Mouse (Mus musculus) hindbrain, embryonic 12.5 days (tissue): ENCODE measurements around the gene Slc4a2. TPM values are rescaled to one million over a fixed set of nuclear protein-coding genes. Genes with fewer than 3 reads are reported as not detected.

Source experiments
- ATAC-seq: fragments of 200-750 bp; cut with Nextera tagmentation; 2 replicates; pipeline ENCODE4 v1.8.0; 2017; ENCODE audit warnings: moderate TSS enrichment; ENCODE audit not compliant: low FRiP score
- H3K27ac ChIP-seq: fragments of 300-500 bp; sonication (generic); 2 replicates; pipeline ENCODE4 v1.5.1; 2016; ENCODE audit warnings: mild to moderate bottlenecking
- H3K27me3 ChIP-seq: fragments of 300-500 bp; sonication (generic); 2 replicates; pipeline ENCODE4 v1.6.1; 2016; ENCODE audit warnings: mild to moderate bottlenecking
- H3K36me3 ChIP-seq: fragments of 300-500 bp; sonication (generic); 2 replicates; pipeline ENCODE4 v1.6.1; 2016; ENCODE audit warnings: mild to moderate bottlenecking
- H3K4me1 ChIP-seq: fragments of 300-500 bp; sonication (generic); 2 replicates; pipeline ENCODE4 v1.6.1; 2016
- H3K4me2 ChIP-seq: fragments of 300-500 bp; sonication (generic); replicated peaks from 2 replicates; pipeline ENCODE4 v1.6.1; 2016; ENCODE audit warnings: mild to moderate bottlenecking
- H3K4me3 ChIP-seq: fragments of 300-500 bp; sonication (generic); 2 replicates; pipeline ENCODE4 v1.5.1; 2016; ENCODE audit warnings: mild to moderate bottlenecking
- H3K9ac ChIP-seq: fragments of 300-500 bp; sonication (generic); 2 replicates; pipeline ENCODE4 v1.6.1; 2016; ENCODE audit warnings: mild to moderate bottlenecking, moderate library complexity
- H3K9me3 ChIP-seq: fragments of 300-500 bp; sonication (generic); replicated peaks from 2 replicates; pipeline ENCODE4 v1.6.1; 2016; ENCODE audit warnings: mild to moderate bottlenecking
- WGBS: fragments of 180-500 bp; shearing (Covaris S2); methylation state at CpG from one replicate; pipeline ENCODE4 v1.1.7; 2016; 5-methylcytosine and 5-hydroxymethylcytosine counted together
- polyA plus RNA-seq: library from polyadenylated mRNA; unstranded; fragments of >200 nt; fragmentation: Nextera tagmentation; extraction: Ambion mirVana; gene quantifications from 2 replicates; pipeline ENCODE4 v1.2.1, GENCODE M21; 2016

Gene Slc4a2
- polyA plus RNA-seq, 1 experiment from 2014 or later: 38.1 TPM

DNA sequence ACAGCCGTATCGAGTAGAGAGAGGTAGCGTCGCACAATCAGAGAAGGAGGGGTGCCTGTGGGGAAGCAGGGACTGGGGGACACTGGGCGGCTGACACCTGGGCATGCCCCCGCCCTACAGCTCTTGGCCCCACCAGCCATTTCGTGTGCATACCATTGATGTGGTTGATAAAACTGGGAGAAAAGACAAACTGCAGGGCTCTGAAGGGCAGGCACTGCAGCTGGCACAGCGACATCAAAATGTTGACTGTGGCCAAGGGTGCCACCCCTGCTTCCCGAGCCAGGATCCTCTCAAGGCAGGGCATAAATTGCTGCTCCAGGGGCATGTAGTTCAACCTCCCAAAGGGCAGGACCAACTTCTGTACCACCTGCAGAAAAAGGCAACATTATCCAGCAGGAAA, 18.4 kb downstream of the Slc4a2 start:
- peaks cover 45% of the 10 kb centered on the region for H3K36me3 ChIP-seq
- WGBS: 88% methylated on average over 9 of the region's 9 CpGs
- H3K9ac ChIP-seq: no peak overlapping the region
- no peak overlapping the region for H3K27ac ChIP-seq
- peaks cover 25% of the 10 kb centered on the region for H3K4me1 ChIP-seq
- no peak overlapping the region for H3K4me2 ChIP-seq
- ATAC-seq: no peak
- H3K27me3 ChIP-seq: no peaks in the 10 kb centered on the region
- no peaks in the 10 kb centered on the region for H3K9me3 ChIP-seq
- no peak overlapping the region for H3K4me3 ChIP-seq

DNA sequence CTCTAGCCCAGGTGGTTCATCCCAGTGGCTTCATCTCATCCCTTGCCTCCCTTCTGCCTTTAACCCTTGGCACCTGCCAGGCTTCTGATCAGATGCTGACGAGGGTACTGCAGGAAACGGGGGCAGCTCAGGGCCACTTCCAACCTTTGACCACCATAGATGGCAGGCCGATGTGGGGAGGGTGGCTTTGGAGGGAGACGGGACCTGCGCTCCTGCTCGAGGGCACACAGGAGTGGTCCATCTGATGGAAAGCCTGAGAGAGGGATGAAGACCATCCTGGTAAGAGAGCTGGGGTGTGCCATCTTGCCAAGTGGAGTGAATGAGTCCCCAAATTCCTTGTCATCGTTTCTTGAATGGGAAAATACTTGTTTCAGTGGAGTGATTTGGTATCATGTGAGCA, 19.6 kb downstream of the Slc4a2 start:
- H3K27me3 ChIP-seq: no peaks in the 10 kb centered on the region
- H3K27ac ChIP-seq: no peak overlapping the region
- 92% methylated on average over 7 of the region's 7 CpGs for WGBS
- no peak for ATAC-seq
- no peak overlapping the region for H3K9ac ChIP-seq
- peaks cover 45% of the 10 kb centered on the region for H3K36me3 ChIP-seq
- no peak overlapping the region for H3K4me2 ChIP-seq
- H3K4me1 ChIP-seq: peaks cover 34% of the 10 kb centered on the region
- no peaks in the 10 kb centered on the region for H3K9me3 ChIP-seq
- H3K4me3 ChIP-seq: no peak overlapping the region

DNA sequence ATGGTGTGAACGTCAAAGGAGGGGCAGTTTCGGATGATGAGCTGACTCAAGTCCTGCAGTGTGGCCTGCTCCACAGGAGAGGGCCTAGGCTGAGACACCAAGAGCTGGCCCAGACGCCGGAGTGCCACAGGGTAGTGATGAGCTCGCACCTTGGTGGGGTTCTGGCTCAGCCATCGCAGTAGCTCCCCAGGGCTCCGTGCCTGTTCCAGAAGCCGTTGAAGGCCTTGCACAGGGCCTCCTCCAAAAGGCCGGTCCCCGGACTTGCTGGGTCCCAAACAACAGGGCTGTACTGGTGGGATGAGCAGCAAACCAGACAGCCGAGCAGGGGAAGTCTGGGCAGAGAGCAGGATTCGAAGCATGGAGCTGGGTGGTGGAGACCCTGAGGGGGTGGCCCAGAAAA, 20.3 kb downstream of the Slc4a2 start:
- 79% methylated on average over 12 of the region's 12 CpGs for WGBS
- H3K9me3 ChIP-seq: no peaks in the 10 kb centered on the region
- peak overlapping the region; percentile 84 for H3K4me3 ChIP-seq
- H3K36me3 ChIP-seq: peaks cover 39% of the 10 kb centered on the region
- no peak overlapping the region for H3K27ac ChIP-seq
- peak overlapping the region; percentile 94 for H3K9ac ChIP-seq
- H3K27me3 ChIP-seq: no peaks in the 10 kb centered on the region
- peak overlapping the region; percentile 96 for H3K4me2 ChIP-seq
- ATAC-seq: no peak
- H3K4me1 ChIP-seq: peaks cover 34% of the 10 kb centered on the region

GRCm38 (mm10) chr5:24444746-24445427, 21.2 kb downstream of the Slc4a2 start, which contains the start of gene Fastk:
Gene Fastk, minus strand, starts transcription at chr5:24445287.
- peak within 1 kb of the TSS; percentile 94 for H3K9ac ChIP-seq
- no peaks in the 10 kb centered on the region for H3K9me3 ChIP-seq
- peak within 1 kb of the TSS; percentile 88 for H3K27ac ChIP-seq
- peaks cover 34% of the 10 kb centered on the region for H3K4me1 ChIP-seq
- H3K4me2 ChIP-seq: peak within 1 kb of the TSS; percentile 96
- peak; percentile 82 for ATAC-seq
- peaks cover 30% of the 10 kb centered on the region for H3K36me3 ChIP-seq
- no peaks in the 10 kb centered on the region for H3K27me3 ChIP-seq
- WGBS: under 1% methylated on average over 60 of the region's 60 CpGs
- H3K4me3 ChIP-seq: peak within 1 kb of the TSS; percentile 84

DNA sequence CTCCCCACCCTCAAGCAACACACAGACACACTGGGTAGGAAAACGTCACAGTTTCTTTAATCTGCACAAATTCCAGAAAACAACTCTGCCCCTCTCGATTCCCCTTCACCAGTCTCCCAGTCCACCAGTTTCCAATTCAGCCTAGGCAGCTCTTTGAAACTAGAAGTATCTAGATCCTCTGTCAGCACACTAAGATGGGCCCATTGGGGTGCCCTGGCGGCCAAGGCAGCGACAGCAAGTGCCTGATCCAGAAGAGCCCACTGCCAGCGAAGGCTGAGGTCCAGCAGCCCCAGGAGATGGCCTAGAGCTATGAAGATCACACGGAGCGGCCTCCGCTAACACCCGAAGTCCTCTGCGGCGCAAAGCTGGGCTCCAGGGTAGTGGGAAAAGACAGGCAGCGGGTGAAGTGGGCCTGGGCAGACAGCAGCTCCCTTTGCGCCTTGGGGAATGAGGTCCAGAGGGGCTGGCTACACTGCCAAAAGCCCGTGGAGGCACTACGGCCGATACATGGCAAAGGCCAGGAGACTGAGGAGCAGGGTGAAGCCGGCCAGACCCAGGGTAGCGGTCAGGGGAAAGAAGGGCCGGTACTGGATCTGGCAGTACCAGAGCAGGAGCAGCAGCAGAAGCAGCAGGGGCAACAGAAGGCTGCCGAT, 21.9 kb downstream of the Slc4a2 start:
- WGBS: 55% methylated on average over 20 of the region's 20 CpGs
- Histone ChIP-seq H3K4me2 (peak overlapping the region; percentile 96), H3K27ac (peak overlapping the region; percentile 88), H3K27me3 (0 out of 2 replicates have a peak, but pooled peaks cover 3% of the 10 kb centered on the region), H3K9ac (peak overlapping the region; percentile 94), H3K4me1 (peaks cover 34% of the 10 kb centered on the region), H3K36me3 (peaks cover 24% of the 10 kb centered on the region), H3K4me3 (peak overlapping the region; percentile 84), H3K9me3 (no peaks in the 10 kb centered on the region)
- no peak for ATAC-seq

- 92% methylated on average over 7 of the region's 7 CpGs for WGBS
- no peak for ATAC-seq
- Histone ChIP-seq H3K9ac (no peak overlapping the region), H3K36me3 (peaks cover 13% of the 10 kb centered on the region), H3K4me1 (peaks cover 39% of the 10 kb centered on the region), H3K9me3 (no peaks in the 10 kb centered on the region), H3K4me3 (peak overlapping the region; percentile 54; the same call in 1 of the 2 replicates), H3K27ac (no peak overlapping the region; the same call in 1 of the 2 replicates), H3K27me3 (0 out of 2 replicates have a peak, but pooled peaks cover 3% of the 10 kb centered on the region), H3K4me2 (peak overlapping the region; percentile 78)
Measured at GRCm38 (mm10) chr5:24446630-24447029, 23.0 kb downstream of the Slc4a2 start.

GRCm38 (mm10) chr5:24447624-24448298, 24.1 kb downstream of the Slc4a2 start, which contains the start of gene Tmub1:
Gene Tmub1, minus strand, starts transcription at chr5:24447854.
- peak within 1 kb of the TSS; percentile 78 for H3K4me2 ChIP-seq
- 2% methylated on average over 34 of the region's 34 CpGs for WGBS
- peaks cover 5% of the 10 kb centered on the region for H3K36me3 ChIP-seq
- peak within 1 kb of the TSS; percentile 54 for H3K4me3 ChIP-seq
- H3K9ac ChIP-seq: peak within 1 kb of the TSS; percentile 70
- H3K27me3 ChIP-seq: 0 out of 2 replicates have a peak, but pooled peaks cover 3% of the 10 kb centered on the region
- H3K9me3 ChIP-seq: no peaks in the 10 kb centered on the region
- peak within 1 kb of the TSS; percentile 53 for H3K27ac ChIP-seq
- peaks cover 40% of the 10 kb centered on the region for H3K4me1 ChIP-seq
- peak; percentile 43 for ATAC-seq

DNA sequence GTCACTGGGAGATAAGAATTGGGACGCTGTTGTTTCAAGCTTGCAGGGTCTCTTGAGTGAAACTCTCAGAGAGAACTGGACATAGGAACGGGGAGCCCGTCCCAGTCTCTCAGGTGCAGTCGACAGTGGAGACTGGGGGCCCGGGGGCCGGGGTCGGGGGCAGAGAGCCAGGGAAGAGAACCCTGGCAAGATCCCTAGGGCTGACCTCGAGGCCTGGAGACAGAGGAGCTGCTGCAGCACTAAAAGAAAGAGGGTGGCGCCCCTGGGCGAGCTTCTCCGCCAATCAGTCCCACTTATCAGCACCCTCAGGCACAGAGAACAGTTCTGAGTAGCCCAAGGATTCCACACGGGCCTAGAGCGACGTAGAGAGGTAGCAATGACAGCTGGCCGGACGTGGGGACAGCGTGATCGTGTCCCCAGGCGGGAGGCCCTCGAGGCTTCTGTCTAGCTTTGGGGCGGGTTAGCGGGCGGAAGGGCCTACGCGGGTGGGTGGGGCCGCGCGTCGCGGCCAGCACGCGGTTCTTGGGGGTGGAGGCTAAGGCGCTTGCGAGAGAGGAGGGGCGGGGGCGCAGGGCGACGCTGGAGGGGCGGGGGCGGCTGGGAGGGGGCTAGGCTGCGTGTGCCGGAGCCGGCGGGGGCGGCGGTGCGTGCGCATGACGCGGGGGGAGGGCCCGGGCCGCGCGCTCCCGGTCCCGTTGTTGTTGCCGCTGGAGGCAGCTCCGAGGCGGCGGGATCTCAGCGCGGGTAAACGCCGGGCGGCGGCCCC, 27.8 kb downstream of the Slc4a2 start:
- Histone ChIP-seq H3K9me3 (no peaks in the 10 kb centered on the region), H3K4me2 (peak overlapping the region; percentile 93), H3K27me3 (0 out of 2 replicates have a peak, but pooled peaks cover 3% of the 10 kb centered on the region), H3K4me1 (peaks cover 56% of the 10 kb centered on the region), H3K27ac (peak overlapping the region; percentile 95), H3K4me3 (peak overlapping the region; percentile 95), H3K36me3 (no peaks in the 10 kb centered on the region), H3K9ac (peak overlapping the region; percentile 99)
- WGBS: 2% methylated on average over 41 of the region's 66 CpGs
- ATAC-seq: peak; percentile 69

DNA sequence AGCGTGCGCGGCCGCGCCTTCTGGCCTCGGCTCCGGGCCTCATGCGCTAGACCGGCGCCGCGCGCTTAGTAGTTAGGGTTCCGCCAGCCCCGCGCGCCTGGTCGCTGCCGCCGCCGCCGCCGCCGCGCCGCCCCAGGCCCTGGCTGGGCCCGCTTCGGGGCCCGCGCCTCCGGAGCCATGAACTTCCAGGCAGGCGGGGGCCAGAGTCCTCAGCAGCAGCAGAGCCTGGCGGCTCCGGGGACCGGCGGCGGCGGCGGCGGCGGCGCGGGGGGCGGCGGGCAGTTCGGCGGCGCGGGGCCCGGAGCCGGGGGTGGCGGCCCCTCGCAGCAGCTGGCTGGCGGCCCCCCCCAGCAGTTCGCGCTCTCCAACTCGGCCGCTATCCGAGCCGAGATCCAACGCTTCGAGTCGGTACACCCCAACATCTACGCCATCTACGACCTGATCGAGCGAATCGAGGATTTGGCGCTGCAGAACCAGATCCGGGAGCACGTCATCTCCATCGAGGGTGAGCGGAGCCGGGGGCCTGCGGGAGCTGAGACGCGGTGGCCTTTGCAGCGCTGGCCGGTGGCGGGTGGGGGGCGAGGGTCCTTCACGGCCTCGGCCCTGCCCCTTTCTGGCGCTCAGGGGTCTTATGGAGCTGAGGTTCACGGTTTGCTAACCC, 28.5 kb downstream of the Slc4a2 start, which contains the start of gene Agap3:
Gene Agap3, plus strand, starts transcription at position 148 of the 661 bp plus-strand sequence.
- H3K27ac ChIP-seq: peak within 1 kb of the TSS; percentile 95
- peak; percentile 7 for ATAC-seq
- H3K36me3 ChIP-seq: no peaks in the 10 kb centered on the region; the same call in 1 of the 2 replicates
- H3K4me2 ChIP-seq: peak within 1 kb of the TSS; percentile 93
- 0 out of 2 replicates have a peak, but pooled peaks cover 3% of the 10 kb centered on the region for H3K27me3 ChIP-seq
- H3K4me1 ChIP-seq: peaks cover 51% of the 10 kb centered on the region
- no peaks in the 10 kb centered on the region for H3K9me3 ChIP-seq
- peak within 1 kb of the TSS; percentile 99 for H3K9ac ChIP-seq
- peak within 1 kb of the TSS; percentile 95 for H3K4me3 ChIP-seq
- 1% methylated on average over 43 of the region's 85 CpGs for WGBS

GRCm38 (mm10) chr5:24452691-24453233, 29.1 kb downstream of the Slc4a2 start:
- Histone ChIP-seq H3K36me3 (peaks cover 5% of the 10 kb centered on the region), H3K27me3 (0 out of 2 replicates have a peak, but pooled peaks cover 3% of the 10 kb centered on the region), H3K9me3 (no peaks in the 10 kb centered on the region), H3K4me1 (peaks cover 47% of the 10 kb centered on the region), H3K4me2 (peak overlapping the region; percentile 93), H3K9ac (peak overlapping the region; percentile 99), H3K4me3 (peak overlapping the region; percentile 95), H3K27ac (peak overlapping the region; percentile 95)
- ATAC-seq: peak; percentile 9
- under 1% methylated on average over 29 of the region's 29 CpGs for WGBS
